Mouse (Mus musculus) natural killer cell, adult 2 months (primary cell): ENCODE data around the gene B4galt5.

Experiments
- DNase-seq, 2 experiments: peaks; one replicate each; pipeline ENCODE4 v3.0.0; 2022; ENCODE audit warnings: low spot score in 2 of 2

The B4galt5 gene

GRCm38 (mm10) chr2:167304651-167305381 is 44.2 kb downstream of the B4galt5 start:
- no peak for DNase-seq

GRCm38 (mm10) chr2:167303806-167304205 is 45.2 kb downstream of the B4galt5 start:
- DNase-seq, result no peak

DNA sequence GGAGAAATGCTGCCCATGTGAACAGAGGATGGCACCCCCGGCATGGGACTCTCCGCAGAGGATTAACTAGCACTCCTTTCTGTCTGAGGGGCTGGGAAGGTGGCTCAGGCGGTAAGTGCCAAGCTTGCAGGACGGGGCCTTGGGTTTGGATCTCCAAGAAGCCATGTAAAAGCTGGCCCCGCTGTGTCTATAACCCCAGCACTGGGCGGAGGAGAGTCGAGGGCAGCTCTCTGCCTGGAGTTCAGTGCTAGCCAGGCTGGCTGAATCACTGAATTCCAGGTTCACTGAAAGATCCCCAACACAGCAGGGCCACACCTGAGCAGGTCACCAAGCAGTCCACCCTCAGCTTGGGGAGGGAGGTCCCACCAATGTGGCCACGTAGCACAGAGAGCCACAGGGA is 45.8 kb downstream of the B4galt5 start:
- no peak for DNase-seq

DNA sequence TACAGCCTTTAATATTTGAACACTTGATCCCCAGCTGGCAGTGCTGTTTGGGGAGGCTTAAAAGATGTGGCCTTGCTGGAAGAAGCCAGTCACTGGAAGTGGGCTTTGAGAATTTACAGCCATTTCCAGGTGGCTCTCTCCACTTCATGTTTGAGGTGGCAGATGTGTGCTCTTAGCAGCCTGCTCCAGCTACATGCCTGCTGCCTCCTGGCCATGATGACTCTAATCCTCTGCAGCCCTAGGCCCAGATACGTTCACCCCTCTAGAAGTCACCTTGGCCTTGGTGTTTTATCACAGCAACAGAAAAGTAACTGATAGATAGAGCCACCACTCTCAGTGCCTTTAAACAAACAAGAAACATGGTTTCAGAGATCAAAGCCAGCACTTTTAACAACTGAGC is 46.3 kb downstream of the B4galt5 start:
- no peak for DNase-seq

DNA sequence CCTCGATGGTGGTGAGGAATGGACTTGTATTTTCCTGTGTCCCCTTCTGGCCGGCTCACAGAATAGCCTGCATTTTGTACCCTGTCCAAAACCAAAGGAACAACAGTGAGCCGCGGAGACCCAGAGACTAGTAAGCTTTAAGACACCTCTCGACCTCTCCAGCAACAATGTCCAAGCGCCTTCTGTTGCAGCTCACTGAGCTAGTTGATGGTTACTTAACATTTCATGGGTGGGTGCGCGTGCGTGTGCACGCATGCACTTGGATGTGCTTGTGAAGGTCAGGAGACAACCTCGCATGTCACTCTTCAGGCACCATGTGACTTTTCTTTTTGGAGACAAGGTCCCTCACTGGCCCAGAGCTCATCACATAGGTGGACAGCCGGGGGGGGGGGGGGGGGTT is 47.0 kb downstream of the B4galt5 start:
- DNase-seq, result no peak

DNA sequence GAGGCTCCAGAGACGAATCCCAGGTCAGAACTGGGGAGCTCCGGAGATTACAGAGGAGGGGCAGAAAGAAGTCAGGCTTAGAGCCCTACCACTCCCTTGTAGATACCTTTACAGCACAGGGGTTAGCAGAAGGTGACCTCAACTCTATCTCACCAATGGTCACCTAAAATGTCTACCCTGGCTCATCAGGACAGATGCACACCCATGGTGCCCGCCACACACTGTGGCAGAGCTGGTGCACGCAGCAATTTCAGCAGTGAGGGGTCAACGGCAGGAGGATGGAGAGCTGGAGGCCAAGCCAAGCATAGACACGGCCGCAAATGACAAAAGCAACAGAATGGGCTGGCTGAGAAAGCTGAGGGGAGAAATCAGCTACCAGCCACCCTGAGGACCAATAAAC is 47.4 kb downstream of the B4galt5 start:
- DNase-seq, result no peak

- DNase-seq, result no peak
These were observed 48.0 kb downstream of the B4galt5 start for GRCm38 (mm10) chr2:167300943-167301497.

DNA sequence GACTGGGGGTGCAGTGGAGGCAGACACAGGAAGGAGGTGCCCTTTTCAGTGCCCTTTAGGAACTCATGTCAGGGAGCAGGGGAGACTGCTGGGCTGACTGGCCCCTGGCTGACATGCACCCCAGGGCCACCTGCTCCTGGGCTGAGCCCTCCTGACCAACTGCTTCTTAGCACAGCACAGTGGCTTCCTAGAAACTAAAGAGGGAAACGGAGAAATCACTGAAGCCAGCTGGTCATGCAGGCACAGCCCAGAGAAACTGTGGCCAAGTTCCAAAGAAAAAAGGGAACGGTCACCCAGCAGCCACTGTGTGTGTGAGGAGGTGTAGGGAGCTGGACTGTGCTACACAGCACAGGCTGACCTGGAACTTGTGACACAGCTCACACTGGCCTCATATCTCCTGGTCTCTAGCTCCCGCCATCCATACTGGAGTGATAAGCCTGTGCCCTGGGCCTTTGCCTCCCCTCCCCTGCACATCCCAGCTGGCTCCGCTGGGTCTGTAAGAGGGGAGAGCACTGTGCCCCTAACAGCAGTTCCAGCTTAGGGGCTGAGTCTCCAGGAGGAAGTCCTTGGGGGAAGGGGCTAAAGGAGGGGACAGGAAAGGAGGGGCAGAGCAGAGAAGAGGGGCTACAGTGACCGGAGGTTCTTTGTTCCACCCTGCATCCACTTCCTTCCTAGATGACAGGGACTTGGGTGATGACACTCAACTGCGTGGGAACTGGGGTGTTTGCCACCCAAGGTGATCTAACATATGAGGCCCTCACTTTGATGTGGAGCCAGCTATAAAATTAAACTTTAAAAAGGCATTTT is 48.9 kb downstream of the B4galt5 start:
- no peak for DNase-seq

- DNase-seq, result no peak
These were observed 50.0 kb downstream of the B4galt5 start for GRCm38 (mm10) chr2:167298729-167299705.

DNA sequence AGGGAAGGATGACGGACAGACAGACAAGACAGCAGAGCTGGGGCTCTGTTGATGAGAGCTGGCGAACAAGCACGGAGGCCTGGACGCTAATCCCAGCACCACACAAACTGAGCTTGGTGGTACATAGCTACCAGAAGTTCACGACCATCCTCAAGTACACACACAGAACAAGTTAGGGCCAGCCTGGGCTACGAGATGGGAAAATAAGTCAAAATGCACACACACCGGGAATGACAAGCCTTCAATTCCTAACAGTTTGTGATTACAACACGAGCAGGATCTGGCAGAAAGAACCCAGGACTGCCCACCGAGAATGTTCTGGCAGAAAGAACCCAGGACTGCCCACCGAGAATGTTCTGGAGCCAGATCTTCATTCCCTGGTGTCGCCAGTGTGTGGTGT is 51.0 kb downstream of the B4galt5 start:
- DNase-seq, result peak in 1 of 2 experiments; percentile 0

DNA sequence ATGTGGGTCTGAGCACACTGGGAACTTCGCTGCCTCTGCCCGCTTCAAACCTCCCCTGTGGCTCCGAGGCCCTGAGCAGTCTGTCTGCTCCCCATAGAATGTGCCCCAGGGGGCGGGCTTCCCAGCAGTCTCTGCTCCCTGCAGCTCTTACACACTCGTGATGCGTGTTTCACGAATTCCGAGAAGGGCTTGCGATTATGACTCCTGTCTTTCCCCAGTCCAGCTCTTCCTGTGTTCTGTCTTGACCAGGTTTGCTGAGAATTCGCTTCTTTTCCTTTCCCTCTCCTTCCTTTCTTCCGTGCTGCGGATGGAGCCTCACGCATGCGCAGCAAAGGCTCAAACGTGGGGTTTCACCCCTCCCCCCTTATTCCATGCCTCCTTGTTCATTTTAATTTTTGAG is 54.1 kb downstream of the B4galt5 start:
- DNase-seq, result no peak

DNA sequence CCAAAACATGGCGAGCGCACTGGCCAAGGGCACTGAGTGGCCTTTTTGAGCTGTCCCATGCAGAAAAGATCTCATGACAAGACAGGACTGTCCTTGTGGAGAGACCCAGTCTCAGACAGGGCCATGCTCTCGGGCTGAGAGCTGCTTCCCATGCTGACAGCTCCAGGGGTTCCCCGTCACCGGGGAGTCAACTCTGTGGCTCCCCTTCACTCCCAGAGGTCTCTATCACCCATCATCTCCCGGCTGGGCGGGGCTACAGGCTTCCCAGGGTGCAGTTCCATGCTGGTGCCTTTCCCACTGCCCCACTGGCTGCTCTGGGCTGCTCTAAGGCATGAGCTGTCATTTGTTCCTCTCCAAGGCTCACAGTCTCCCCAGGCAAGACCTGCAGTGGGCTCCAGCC is 54.8 kb downstream of the B4galt5 start:
- DNase-seq, result peak in 1 of 2 experiments; percentile 0

DNA sequence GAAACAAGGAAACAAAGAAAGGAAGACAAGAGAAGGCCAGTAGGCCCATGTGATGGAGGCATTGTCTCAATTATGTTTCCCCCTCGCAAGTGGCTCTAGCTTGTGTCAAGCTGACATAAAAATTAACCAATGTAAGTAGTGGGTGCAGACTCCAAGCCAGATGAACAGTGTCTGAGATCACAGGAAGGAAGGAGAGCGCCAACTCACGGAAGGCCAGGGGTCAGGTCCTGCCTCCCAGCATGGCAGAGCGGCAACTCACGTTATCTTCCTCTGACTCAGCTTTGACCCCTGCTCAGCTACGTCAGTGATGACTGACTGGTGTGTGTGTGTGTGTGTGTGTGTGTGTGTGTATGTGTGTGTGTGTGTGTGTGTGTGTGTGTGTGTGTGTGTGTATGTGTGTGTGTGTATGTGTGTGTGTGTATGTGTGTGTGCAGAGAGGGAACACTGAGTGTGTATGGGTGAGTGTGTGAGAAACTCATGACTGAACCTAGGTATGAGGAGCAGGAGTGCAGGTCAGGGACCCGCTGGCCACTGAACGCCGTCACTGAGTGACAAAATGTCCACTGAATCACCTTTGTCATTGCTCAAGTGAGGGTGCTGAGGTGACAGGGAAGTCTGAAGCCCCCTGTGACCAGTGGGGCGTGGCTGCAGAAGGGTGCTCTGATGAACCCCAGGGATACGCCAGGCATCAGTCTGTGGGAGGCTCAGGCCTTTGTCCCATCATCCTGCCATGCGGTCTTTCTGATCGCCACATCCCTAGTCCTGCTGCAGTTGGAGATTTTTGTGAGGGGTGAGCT is 55.5 kb downstream of the B4galt5 start:
- DNase-seq, result peak in 1 of 2 experiments; percentile 8

- no peak for DNase-seq
These were observed 56.1 kb downstream of the B4galt5 start for GRCm38 (mm10) chr2:167292854-167293253.

- no peak for DNase-seq
These were observed 56.8 kb downstream of the B4galt5 start for GRCm38 (mm10) chr2:167292151-167292591.

DNA sequence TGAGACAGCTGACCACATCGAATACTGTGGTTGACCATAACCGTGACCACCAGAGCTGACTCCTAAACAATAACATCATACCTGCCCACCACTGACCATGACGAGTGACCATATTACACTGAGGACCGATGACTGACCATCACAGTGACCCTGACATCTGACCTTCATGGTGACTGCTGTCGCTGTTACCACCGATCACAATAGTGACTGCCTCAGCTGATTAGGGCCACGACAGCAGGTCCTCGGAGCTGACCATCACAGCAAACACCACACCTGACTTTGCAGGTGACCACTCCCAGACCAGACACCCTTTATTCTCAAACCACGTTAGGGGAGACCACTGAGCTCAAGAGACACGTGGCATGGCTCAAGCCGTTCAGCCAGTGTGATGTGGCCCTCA is 57.3 kb downstream of the B4galt5 start:
- DNase-seq, result peak in 1 of 2 experiments; percentile 0

GRCm38 (mm10) chr2:167281461-167281860 is 67.5 kb downstream of the B4galt5 start:
- DNase-seq, result peak in 1 of 2 experiments; percentile 0

DNA sequence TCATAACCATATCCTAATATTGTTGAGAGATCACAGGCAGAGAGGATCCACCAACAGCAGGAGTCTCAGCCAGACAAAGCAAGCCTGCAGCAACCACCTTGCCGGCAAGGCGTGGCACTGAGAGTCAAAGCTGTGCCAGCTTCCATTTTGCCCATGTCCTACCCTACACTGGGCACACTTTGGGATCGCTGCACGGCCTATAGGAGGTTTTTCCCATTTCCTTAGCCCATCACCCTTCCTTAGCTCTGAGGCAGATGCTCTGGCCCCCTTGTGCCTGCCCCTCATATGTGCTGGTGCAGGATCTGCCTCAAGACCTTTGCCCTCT is 68.0 kb downstream of the B4galt5 start:
- no peak for DNase-seq

- peak; percentile 64 to 78 for DNase-seq
These were observed 68.6 kb downstream of the B4galt5 start for GRCm38 (mm10) chr2:167280090-167280985.
